Mouse (Mus musculus): ENCODE results near the gene 2610318N02Rik.
A peak's percentile ranks its signal among the peaks of the same experiment; 100 is the strongest.

DNA sequence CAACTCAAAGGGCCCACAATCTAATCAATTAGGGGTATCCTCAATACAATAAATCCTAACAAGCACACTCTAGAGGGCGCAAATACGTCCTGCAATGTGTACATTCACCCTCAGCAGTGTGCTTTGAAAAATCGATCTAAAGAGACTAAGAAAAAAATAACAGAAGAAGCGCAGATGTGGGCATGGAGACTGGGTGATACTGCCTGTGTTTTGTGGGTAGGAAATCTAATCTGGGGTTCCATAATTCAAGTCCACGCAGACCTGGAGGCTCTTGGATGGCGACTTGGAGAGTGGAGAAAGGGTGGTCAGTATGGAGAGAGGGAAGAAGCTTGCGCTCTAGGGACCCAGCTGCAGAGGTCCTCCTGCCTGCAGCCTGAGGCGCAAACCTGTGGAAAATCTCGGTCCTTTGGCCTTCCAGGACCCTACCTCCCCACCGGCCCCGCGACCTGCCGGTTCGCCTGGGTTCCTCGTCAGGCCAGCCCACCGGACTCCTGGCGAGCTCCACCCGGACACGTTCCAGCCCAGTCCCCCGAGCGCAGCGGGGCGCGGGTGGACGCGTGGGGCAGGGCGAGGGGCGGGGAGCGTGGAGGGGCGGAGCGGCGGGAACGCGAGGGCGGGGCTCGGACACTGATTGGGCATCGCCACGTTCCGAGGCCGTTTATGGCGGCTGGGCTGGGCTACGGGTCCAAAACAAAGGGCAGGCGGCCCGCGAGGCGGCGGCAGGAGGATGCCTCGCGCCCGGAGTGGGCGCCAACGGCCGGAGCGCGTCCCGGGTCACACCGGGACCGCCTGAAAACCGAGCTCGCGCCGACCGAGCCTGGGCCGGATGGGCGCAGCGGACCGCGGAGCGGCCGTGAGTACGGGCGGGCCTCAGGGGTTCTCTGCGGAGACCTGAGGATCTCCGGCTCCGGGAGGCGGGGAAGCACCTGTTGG is 55.2 kb downstream of the 2610318N02Rik start, which contains the start of gene Ypel1:
- TF ChIP-seq POLR2A (IDR thresholded peaks at IDR 0.05; ENCODE audit: low read depth, low read length) = 0 out of 2 replicates have a peak, but pooled peaks have one; percentile 49
- no peak for TF ChIP-seq CTCF (IDR thresholded peaks at IDR 0.05; ENCODE audit: extremely low read depth, insufficient read length, insufficient replicate concordance, low read depth, low read length)
